Mouse (Mus musculus) cerebellum, adult 9-11 months (tissue): ENCODE measurements around the gene Dpp4.

Source experiments
- DNase-seq: peaks from one replicate; pipeline ENCODE4 v3.0.0; 2022

Dpp4 gene

DNA sequence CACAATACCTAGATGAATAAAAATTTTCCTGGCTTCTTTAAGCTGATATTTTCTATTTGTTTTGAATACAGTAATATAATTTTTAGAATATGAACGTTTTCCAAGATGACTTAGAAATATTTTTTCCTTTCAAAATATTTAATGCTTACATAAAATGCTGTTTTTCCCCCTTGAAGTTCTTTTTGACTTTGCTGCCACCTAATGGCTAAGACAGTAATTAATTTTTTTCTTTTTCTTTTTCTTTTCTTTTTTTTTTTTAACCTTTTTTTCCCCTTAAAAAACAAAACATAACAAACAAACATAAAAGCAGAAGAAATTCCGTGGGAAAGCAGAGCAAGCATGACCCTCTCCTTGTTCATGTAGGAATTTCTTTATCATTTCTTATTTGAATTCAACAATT, 126.2 kb downstream of the Dpp4 start:
- no peak for DNase-seq

DNA sequence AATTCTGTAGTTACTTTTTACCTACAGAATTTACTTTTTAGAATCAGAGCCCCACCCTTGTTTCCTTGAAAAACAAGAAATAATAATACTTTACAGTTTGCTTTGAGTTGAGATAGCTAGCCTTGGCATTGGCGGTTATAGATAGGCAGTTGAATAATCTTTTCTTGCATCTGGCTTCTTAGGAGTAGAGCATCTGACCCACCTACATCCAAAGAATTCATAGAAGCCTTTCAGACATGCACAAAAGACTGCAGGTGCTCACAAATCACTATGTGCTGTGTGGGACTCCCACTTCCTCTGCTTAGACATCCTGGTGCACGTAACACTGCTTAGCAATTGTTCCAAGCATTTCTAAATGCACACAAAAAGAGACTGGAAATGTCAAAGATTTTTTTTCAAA, 127.0 kb downstream of the Dpp4 start:
- no peak for DNase-seq
